Mouse (Mus musculus) liver, adult 2 months (tissue): Measurements from ENCODE around the gene Prdm10.

ENCODE experiments used
- CTCF ChIP-seq: fragments of 200-500 bp; IDR thresholded peaks from 2 replicates; pipeline ENCODE4 v1.5.1; 2011; ENCODE audit warnings: low read depth, low read length, control low read depth
- POLR2A ChIP-seq: fragments of 200-500 bp; IDR thresholded peaks from 2 replicates; pipeline ENCODE4 v1.6.1; 2011; ENCODE audit warnings: low read length, control low read depth; ENCODE audit not compliant: insufficient read depth; ENCODE audit errors: extremely low read depth

- TF ChIP-seq CTCF (no peak), POLR2A (no peak)
These were observed 124.0 kb downstream of the Prdm10 start for GRCm38 (mm10) chr9:31404311-31404710.
